Mouse (Mus musculus) heart, embryonic 10.5 days (tissue): ENCODE measurements around the gene Acp5. TPM values are rescaled to one million over a fixed set of nuclear protein-coding genes. Genes with fewer than 3 reads are reported as not detected.

ENCODE experiments used
- DNase-seq: peaks from one replicate; pipeline ENCODE4 v3.0.0-alpha.2; 2017; ENCODE audit warnings: low spot score
- H3K27ac ChIP-seq: fragments of 300-500 bp; sonication (generic); 2 replicates; pipeline ENCODE4 v1.5.1; 2016; ENCODE audit warnings: mild to moderate bottlenecking
- H3K27me3 ChIP-seq: fragments of 300-500 bp; sonication (generic); 2 replicates; pipeline ENCODE4 v1.6.1; 2016; ENCODE audit warnings: mild to moderate bottlenecking; ENCODE audit not compliant: poor library complexity, insufficient read depth, severe bottlenecking
- H3K36me3 ChIP-seq: fragments of 300-500 bp; sonication (generic); 2 replicates; pipeline ENCODE4 v1.6.1; 2016; ENCODE audit warnings: mild to moderate bottlenecking, moderate library complexity
- H3K4me1 ChIP-seq: fragments of 300-500 bp; sonication (generic); 2 replicates; pipeline ENCODE4 v1.6.1; 2016; ENCODE audit warnings: mild to moderate bottlenecking
- H3K4me3 ChIP-seq: fragments of 300-500 bp; sonication (generic); 2 replicates; pipeline ENCODE4 v1.5.1; 2016; ENCODE audit warnings: mild to moderate bottlenecking, moderate library complexity
- H3K9me3 ChIP-seq: fragments of 300-500 bp; sonication (generic); 2 replicates; pipeline ENCODE4 v1.6.1; 2016; ENCODE audit warnings: mild to moderate bottlenecking, moderate library complexity
- WGBS: fragments of 180-500 bp; shearing (Covaris S2); methylation state at CpG from one replicate; pipeline ENCODE4 v1.1.7; 2016; 5-methylcytosine and 5-hydroxymethylcytosine counted together
- polyA plus RNA-seq: library from polyadenylated mRNA; unstranded; fragments of >200 nt; fragmentation: Nextera tagmentation; extraction: Ambion mirVana; gene quantifications from 2 replicates; pipeline ENCODE4 v1.2.1, GENCODE M21; 2016

Gene Acp5
- polyA plus RNA-seq, 1 experiment from 2014 or later, result 62.3 TPM

DNA sequence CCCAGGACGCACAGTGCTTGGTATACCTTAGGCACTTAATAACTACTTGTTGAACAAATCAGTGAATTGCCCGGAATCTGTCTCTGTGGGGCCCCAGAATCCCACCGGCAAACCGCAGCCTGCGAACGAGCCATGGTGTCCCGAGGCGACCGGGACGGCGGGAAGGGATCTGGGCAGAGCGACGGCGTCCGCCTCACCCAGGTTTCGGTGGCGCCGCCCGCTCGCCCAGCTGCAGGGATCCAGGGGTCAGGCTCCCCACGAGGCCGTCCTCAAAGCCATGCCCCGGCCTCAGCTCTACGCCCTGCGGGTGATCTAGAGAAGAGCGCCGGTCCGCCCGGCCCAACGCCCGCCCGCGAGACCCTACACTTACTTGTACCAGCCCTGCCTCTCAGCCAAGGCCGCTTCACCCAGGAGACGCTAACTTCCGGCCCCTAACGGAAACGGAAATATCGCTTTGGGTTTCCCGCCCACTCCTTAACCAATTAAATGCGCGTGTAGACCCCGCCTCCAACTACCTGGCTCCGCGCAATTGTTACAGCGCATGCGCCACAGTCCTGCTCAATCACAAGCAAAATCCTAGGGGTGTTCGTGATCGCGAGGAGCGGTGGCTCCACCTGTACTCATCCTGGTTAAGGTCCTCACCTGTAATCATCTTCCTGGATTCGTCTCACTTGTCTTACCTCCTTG, 18.6 kb downstream of the Acp5 start, which contains the start of gene Elof1:
TSS of gene Elof1 (minus strand) at position 433 of the 687 bp plus-strand sequence.
- Histone ChIP-seq H3K27ac (peak within 1 kb of the TSS; percentile 92), H3K9me3 (no peaks in the 10 kb centered on the region), H3K4me1 (peaks cover 15% of the 10 kb centered on the region), H3K36me3 (peaks cover 27% of the 10 kb centered on the region), H3K4me3 (peak within 1 kb of the TSS; percentile 94), H3K27me3 (no peaks in the 10 kb centered on the region)
- under 1% methylated on average over 52 of the region's 52 CpGs for WGBS
- DNase-seq, result peak; percentile 98

- Histone ChIP-seq H3K4me3 (peak overlapping the region; percentile 94), H3K9me3 (no peaks in the 10 kb centered on the region), H3K4me1 (peaks cover 15% of the 10 kb centered on the region), H3K36me3 (peaks cover 35% of the 10 kb centered on the region), H3K27ac (peak overlapping the region; percentile 92), H3K27me3 (no peaks in the 10 kb centered on the region)
- 37% methylated on average over 15 of the region's 15 CpGs for WGBS
- no peak for DNase-seq
These were observed 19.4 kb downstream of the Acp5 start for GRCm38 (mm10) chr9:22116086-22116485.

GRCm38 (mm10) chr9:22115635-22116034, 19.9 kb downstream of the Acp5 start:
- no peak for DNase-seq
- no peaks in the 10 kb centered on the region for H3K27me3 ChIP-seq
- 92% methylated on average over 4 of the region's 4 CpGs for WGBS
- H3K27ac ChIP-seq, result no peak overlapping the region
- peaks cover 15% of the 10 kb centered on the region for H3K4me1 ChIP-seq
- H3K9me3 ChIP-seq, result no peaks in the 10 kb centered on the region
- peaks cover 37% of the 10 kb centered on the region for H3K36me3 ChIP-seq
- peak overlapping the region; percentile 94; the same call in 1 of the 2 replicates for H3K4me3 ChIP-seq

- Histone ChIP-seq H3K9me3 (no peaks in the 10 kb centered on the region), H3K27ac (no peak overlapping the region), H3K4me1 (no peaks in the 10 kb centered on the region), H3K27me3 (no peaks in the 10 kb centered on the region), H3K4me3 (no peak overlapping the region), H3K36me3 (peaks cover 96% of the 10 kb centered on the region)
- 88% methylated on average over 9 of the region's 9 CpGs for WGBS
- DNase-seq, result no peak
These were observed 27.3 kb downstream of the Acp5 start for GRCm38 (mm10) chr9:22108194-22108593.

DNA sequence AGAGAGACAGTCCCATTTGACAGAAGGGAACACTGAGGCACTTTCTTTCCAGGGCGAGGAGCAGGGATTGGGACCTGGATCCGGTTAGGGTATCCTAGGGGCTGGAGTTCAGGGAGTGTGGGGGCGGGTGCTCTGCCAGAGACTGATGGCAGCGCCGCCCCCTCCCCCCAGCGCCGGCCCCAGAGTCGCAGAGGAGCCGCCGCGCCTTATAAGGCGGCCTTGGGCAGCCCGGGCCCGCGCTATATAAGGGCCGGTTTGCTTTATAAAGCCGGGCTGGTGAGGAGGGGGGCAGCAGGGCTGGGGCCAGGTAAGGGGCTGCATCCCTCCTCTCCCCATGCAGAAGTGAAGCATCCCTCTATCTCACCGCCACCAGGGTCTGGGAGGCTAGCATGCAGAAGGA, 35.6 kb downstream of the Acp5 start:
- Histone ChIP-seq H3K36me3 (peaks cover 38% of the 10 kb centered on the region), H3K27me3 (peaks cover 35% of the 10 kb centered on the region), H3K27ac (peak overlapping the region; percentile 88), H3K9me3 (no peaks in the 10 kb centered on the region), H3K4me3 (peak overlapping the region; percentile 50), H3K4me1 (peaks cover 32% of the 10 kb centered on the region)
- peak; percentile 88 for DNase-seq
- WGBS, result under 1% methylated on average over 18 of the region's 18 CpGs

- Histone ChIP-seq H3K4me3 (peak within 1 kb of the TSS; percentile 50), H3K4me1 (peaks cover 32% of the 10 kb centered on the region), H3K27me3 (peaks cover 35% of the 10 kb centered on the region), H3K36me3 (peaks cover 30% of the 10 kb centered on the region), H3K27ac (peak within 1 kb of the TSS; percentile 88), H3K9me3 (no peaks in the 10 kb centered on the region)
- peak; percentile 92 for DNase-seq
- 3% methylated on average over 14 of the region's 14 CpGs for WGBS
These were observed 36.4 kb downstream of the Acp5 start, which contains the start of gene Cnn1 for GRCm38 (mm10) chr9:22098993-22099696. Cnn1 (plus strand) TSS chr9:22099216.

GRCm38 (mm10) chr9:22095854-22096307, 39.6 kb downstream of the Acp5 start:
- Histone ChIP-seq H3K9me3 (no peaks in the 10 kb centered on the region), H3K27me3 (peaks cover 29% of the 10 kb centered on the region), H3K4me3 (peak overlapping the region; percentile 51), H3K4me1 (peaks cover 28% of the 10 kb centered on the region), H3K27ac (peak overlapping the region; percentile 86), H3K36me3 (no peaks in the 10 kb centered on the region)
- WGBS, result 1% methylated on average over 24 of the region's 24 CpGs
- DNase-seq, result peak; percentile 95

GRCm38 (mm10) chr9:22092746-22093145, 42.8 kb downstream of the Acp5 start:
- 84% methylated on average over 6 of the region's 6 CpGs for WGBS
- Histone ChIP-seq H3K9me3 (0 out of 2 replicates have a peak, but pooled peaks cover 2% of the 10 kb centered on the region), H3K27ac (no peak overlapping the region), H3K4me1 (peaks cover 16% of the 10 kb centered on the region), H3K4me3 (no peak overlapping the region), H3K36me3 (no peaks in the 10 kb centered on the region), H3K27me3 (peaks cover 2% of the 10 kb centered on the region; the same call in 1 of the 2 replicates)
- DNase-seq, result no peak

DNA sequence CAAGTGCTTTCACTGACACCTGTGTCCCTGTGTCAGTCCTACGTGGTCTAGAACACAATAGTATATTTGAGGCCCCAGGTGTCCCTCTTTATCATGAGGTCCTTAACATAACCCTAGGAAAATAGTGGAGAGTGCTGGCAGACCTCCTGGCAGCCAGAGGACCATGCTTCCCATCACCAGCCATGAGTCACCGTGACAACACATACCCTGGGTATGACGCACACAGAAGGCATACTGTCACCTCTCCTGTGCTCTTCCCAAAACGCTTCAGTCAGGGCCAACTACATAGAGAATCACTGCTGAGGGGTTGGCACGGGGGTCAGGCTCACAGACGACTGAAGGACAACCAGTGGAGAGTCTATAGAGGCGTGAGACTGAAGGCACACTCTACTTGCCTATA, 45.5 kb downstream of the Acp5 start:
- no peak for DNase-seq
- no peaks in the 10 kb centered on the region for H3K27me3 ChIP-seq
- H3K9me3 ChIP-seq, result 0 out of 2 replicates have a peak, but pooled peaks cover 2% of the 10 kb centered on the region
- no peak overlapping the region for H3K4me3 ChIP-seq
- no peak overlapping the region for H3K27ac ChIP-seq
- H3K36me3 ChIP-seq, result no peaks in the 10 kb centered on the region
- H3K4me1 ChIP-seq, result peaks cover 21% of the 10 kb centered on the region
- 79% methylated on average over 7 of the region's 7 CpGs for WGBS

DNA sequence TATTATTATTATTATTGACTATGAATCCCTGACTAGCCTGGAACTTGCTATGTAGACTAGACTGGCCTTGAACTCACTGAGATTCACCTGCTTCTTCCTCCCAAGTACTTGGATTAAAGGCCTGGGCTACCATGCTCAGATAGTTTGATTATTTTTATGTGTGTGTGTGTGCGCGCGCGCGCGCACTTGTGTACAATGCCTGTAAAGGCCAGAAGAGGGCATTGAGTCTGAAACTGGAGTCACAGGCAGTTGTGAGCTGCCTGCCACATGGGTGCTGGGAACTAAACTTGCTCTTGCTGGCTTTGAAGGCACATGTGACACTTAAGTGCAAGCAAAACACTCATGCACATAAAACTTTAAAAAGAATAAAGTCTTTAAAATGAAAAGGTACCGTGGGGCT, 46.2 kb downstream of the Acp5 start:
- no peak for DNase-seq
- H3K27ac ChIP-seq, result no peak overlapping the region
- H3K4me1 ChIP-seq, result peaks cover 21% of the 10 kb centered on the region
- 0 out of 2 replicates have a peak, but pooled peaks cover 2% of the 10 kb centered on the region for H3K9me3 ChIP-seq
- H3K27me3 ChIP-seq, result no peaks in the 10 kb centered on the region
- 98% methylated on average over 7 of the region's 7 CpGs for WGBS
- H3K36me3 ChIP-seq, result no peaks in the 10 kb centered on the region
- H3K4me3 ChIP-seq, result no peak overlapping the region

GRCm38 (mm10) chr9:22087034-22087618, 48.4 kb downstream of the Acp5 start:
- 85% methylated on average over 2 of the region's 2 CpGs for WGBS
- Histone ChIP-seq H3K9me3 (0 out of 2 replicates have a peak, but pooled peaks cover 2% of the 10 kb centered on the region), H3K27ac (no peak overlapping the region), H3K27me3 (no peaks in the 10 kb centered on the region), H3K36me3 (peaks cover 7% of the 10 kb centered on the region; the same call in 1 of the 2 replicates), H3K4me3 (no peak overlapping the region), H3K4me1 (peaks cover 21% of the 10 kb centered on the region)
- DNase-seq, result no peak

- Histone ChIP-seq H3K27me3 (no peaks in the 10 kb centered on the region), H3K36me3 (peaks cover 7% of the 10 kb centered on the region; the same call in 1 of the 2 replicates), H3K4me1 (peaks cover 21% of the 10 kb centered on the region), H3K27ac (peak overlapping the region; percentile 86), H3K4me3 (peak overlapping the region; percentile 77), H3K9me3 (0 out of 2 replicates have a peak, but pooled peaks cover 2% of the 10 kb centered on the region)
- WGBS, result 75% methylated on average over 6 of the region's 6 CpGs
- no peak for DNase-seq
These were observed 49.5 kb downstream of the Acp5 start for GRCm38 (mm10) chr9:22086012-22086411.
